Mouse (Mus musculus): ENCODE results near the gene Pcp4l1. TPM values are rescaled to one million over a fixed set of nuclear protein-coding genes. Genes with fewer than 3 reads are reported as not detected.

Gene Pcp4l1
- polyA plus RNA-seq, 1 experiment from 2014 or later: 6.2 TPM

GRCm38 (mm10) chr1:171179487-171180171, 16.4 kb downstream of the Pcp4l1 start:
- Histone ChIP-seq H3K4me3 (no peak overlapping the region), H3K36me3 (ENCODE audit: poor library complexity, severe bottlenecking) (no peaks in the 10 kb centered on the region), H3K9me3 (replicated peaks) (no peaks in the 10 kb centered on the region), H3K9ac (no peak overlapping the region), H3K4me1 (no peaks in the 10 kb centered on the region), H3K27ac (no peak overlapping the region), H3K4me2 (no peak overlapping the region), H3K27me3 (no peaks in the 10 kb centered on the region)
- ATAC-seq: no peak
- WGBS: 83% methylated on average over 5 of the region's 5 CpGs

GRCm38 (mm10) chr1:171172779-171173178, 23.3 kb downstream of the Pcp4l1 start:
- no peak overlapping the region for H3K9ac ChIP-seq
- no peaks in the 10 kb centered on the region for H3K36me3 ChIP-seq (ENCODE audit: poor library complexity, severe bottlenecking)
- H3K4me1 ChIP-seq: no peaks in the 10 kb centered on the region
- ATAC-seq: no peak
- H3K27ac ChIP-seq: no peak overlapping the region
- no peaks in the 10 kb centered on the region for H3K9me3 ChIP-seq (replicated peaks)
- WGBS: 96% methylated on average over 8 of the region's 8 CpGs
- H3K27me3 ChIP-seq: no peaks in the 10 kb centered on the region
- H3K4me2 ChIP-seq: no peak overlapping the region
- H3K4me3 ChIP-seq: no peak overlapping the region

GRCm38 (mm10) chr1:171171138-171171537, 24.9 kb downstream of the Pcp4l1 start:
- Histone ChIP-seq H3K4me2 (no peak overlapping the region), H3K4me1 (no peaks in the 10 kb centered on the region)
- 67% methylated on average over 3 of the region's 3 CpGs for WGBS

GRCm38 (mm10) chr1:171169913-171170312, 26.2 kb downstream of the Pcp4l1 start:
- no peaks in the 10 kb centered on the region for H3K9me3 ChIP-seq (replicated peaks)
- ATAC-seq: no peak
- H3K4me2 ChIP-seq: no peak overlapping the region
- H3K9ac ChIP-seq: no peak overlapping the region
- H3K4me3 ChIP-seq: no peak overlapping the region
- H3K4me1 ChIP-seq: no peaks in the 10 kb centered on the region
- H3K27me3 ChIP-seq: 0 out of 2 replicates have a peak, but pooled peaks cover 2% of the 10 kb centered on the region
- H3K36me3 ChIP-seq (ENCODE audit: poor library complexity, severe bottlenecking): no peaks in the 10 kb centered on the region
- WGBS: 67% methylated on average over 3 of the region's 3 CpGs
- no peak overlapping the region for H3K27ac ChIP-seq

More at GRCm38 (mm10) chr1:171171138-171171537, 24.9 kb downstream of the Pcp4l1 start:
- no peaks in the 10 kb centered on the region for H3K9me3 ChIP-seq (replicated peaks)
- H3K9ac ChIP-seq: no peak overlapping the region
- no peak overlapping the region for H3K27ac ChIP-seq
- ATAC-seq: no peak
- no peaks in the 10 kb centered on the region for H3K36me3 ChIP-seq (ENCODE audit: poor library complexity, severe bottlenecking)
- H3K27me3 ChIP-seq: no peaks in the 10 kb centered on the region
- H3K4me3 ChIP-seq: no peak overlapping the region

GRCm38 (mm10) chr1:171168906-171169305, 27.2 kb downstream of the Pcp4l1 start:
- WGBS: 89% methylated on average over 12 of the region's 12 CpGs
- Histone ChIP-seq H3K4me1 (no peaks in the 10 kb centered on the region), H3K4me3 (no peak overlapping the region)

GRCm38 (mm10) chr1:171165629-171166345, 30.3 kb downstream of the Pcp4l1 start:
- H3K9me3 ChIP-seq (replicated peaks): no peaks in the 10 kb centered on the region
- ATAC-seq: no peak
- no peaks in the 10 kb centered on the region for H3K4me1 ChIP-seq
- no peak overlapping the region for H3K4me2 ChIP-seq
- whole genome bisulfite sequencing: 89% methylated on average over 5 of the region's 5 CpGs
- H3K9ac ChIP-seq: no peak overlapping the region
- no peak overlapping the region for H3K27ac ChIP-seq
- H3K4me3 ChIP-seq: no peak overlapping the region
- no peaks in the 10 kb centered on the region for H3K36me3 ChIP-seq (ENCODE audit: poor library complexity, severe bottlenecking)
- H3K27me3 ChIP-seq: peaks cover 11% of the 10 kb centered on the region

More at GRCm38 (mm10) chr1:171168906-171169305, 27.2 kb downstream of the Pcp4l1 start:
- no peak overlapping the region for H3K27ac ChIP-seq
- H3K4me2 ChIP-seq: no peak overlapping the region
- ATAC-seq: no peak
- 0 out of 2 replicates have a peak, but pooled peaks cover 2% of the 10 kb centered on the region for H3K27me3 ChIP-seq
- no peaks in the 10 kb centered on the region for H3K9me3 ChIP-seq (replicated peaks)
- H3K9ac ChIP-seq: no peak overlapping the region
- H3K36me3 ChIP-seq (ENCODE audit: poor library complexity, severe bottlenecking): no peaks in the 10 kb centered on the region

- ATAC-seq: no peak
- whole genome bisulfite sequencing: 43% methylated on average over 3 of the region's 3 CpGs
- Histone ChIP-seq H3K9me3 (replicated peaks) (no peaks in the 10 kb centered on the region), H3K36me3 (ENCODE audit: poor library complexity, severe bottlenecking) (no peaks in the 10 kb centered on the region), H3K27me3 (peaks cover 27% of the 10 kb centered on the region), H3K9ac (no peak overlapping the region), H3K4me2 (no peak overlapping the region), H3K4me3 (no peak overlapping the region), H3K27ac (no peak overlapping the region), H3K4me1 (0 out of 2 replicates have a peak, but pooled peaks cover 6% of the 10 kb centered on the region)
Measured at GRCm38 (mm10) chr1:171164258-171164657, 31.8 kb downstream of the Pcp4l1 start.

GRCm38 (mm10) chr1:171162526-171162925, 33.5 kb downstream of the Pcp4l1 start:
- Histone ChIP-seq H3K9me3 (replicated peaks) (no peaks in the 10 kb centered on the region), H3K4me2 (no peak overlapping the region), H3K36me3 (ENCODE audit: poor library complexity, severe bottlenecking) (no peaks in the 10 kb centered on the region), H3K27ac (no peak overlapping the region), H3K4me3 (no peak overlapping the region), H3K4me1 (0 out of 2 replicates have a peak, but pooled peaks cover 6% of the 10 kb centered on the region), H3K27me3 (peaks cover 43% of the 10 kb centered on the region), H3K9ac (no peak overlapping the region)
- ATAC-seq: no peak
- WGBS: 83% methylated on average over 3 of the region's 3 CpGs

- Histone ChIP-seq H3K9me3 (replicated peaks) (no peaks in the 10 kb centered on the region), H3K9ac (no peak overlapping the region), H3K4me3 (peak overlapping the region; percentile 14), H3K27ac (no peak overlapping the region), H3K4me2 (peak overlapping the region; percentile 48), H3K4me1 (0 out of 2 replicates have a peak, but pooled peaks cover 6% of the 10 kb centered on the region), H3K27me3 (peaks cover 49% of the 10 kb centered on the region), H3K36me3 (ENCODE audit: poor library complexity, severe bottlenecking) (no peaks in the 10 kb centered on the region)
- 4% methylated on average over 15 of the region's 15 CpGs for WGBS
- no peak for ATAC-seq
Measured at GRCm38 (mm10) chr1:171159485-171159975, 36.5 kb downstream of the Pcp4l1 start.

GRCm38 (mm10) chr1:171157965-171158364, 38.1 kb downstream of the Pcp4l1 start:
- no peak overlapping the region for H3K27ac ChIP-seq
- H3K9ac ChIP-seq: no peak overlapping the region
- H3K36me3 ChIP-seq (ENCODE audit: poor library complexity, severe bottlenecking): no peaks in the 10 kb centered on the region
- ATAC-seq: no peak
- H3K4me1 ChIP-seq: 0 out of 2 replicates have a peak, but pooled peaks cover 6% of the 10 kb centered on the region
- H3K27me3 ChIP-seq: peaks cover 49% of the 10 kb centered on the region
- H3K4me3 ChIP-seq: no peak overlapping the region
- H3K4me2 ChIP-seq: no peak overlapping the region
- no peaks in the 10 kb centered on the region for H3K9me3 ChIP-seq (replicated peaks)

GRCm38 (mm10) chr1:171156644-171157043, 39.4 kb downstream of the Pcp4l1 start:
- Histone ChIP-seq H3K4me3 (no peak overlapping the region), H3K9me3 (replicated peaks) (no peaks in the 10 kb centered on the region), H3K4me2 (no peak overlapping the region), H3K27me3 (peaks cover 48% of the 10 kb centered on the region), H3K9ac (no peak overlapping the region), H3K4me1 (0 out of 2 replicates have a peak, but pooled peaks cover 6% of the 10 kb centered on the region), H3K27ac (no peak overlapping the region), H3K36me3 (ENCODE audit: poor library complexity, severe bottlenecking) (no peaks in the 10 kb centered on the region)
- ATAC-seq: no peak
- WGBS: 68% methylated on average over 3 of the region's 3 CpGs

GRCm38 (mm10) chr1:171151966-171152365, 44.1 kb downstream of the Pcp4l1 start:
- H3K4me3 ChIP-seq: no peak overlapping the region

More at GRCm38 (mm10) chr1:171151966-171152365, 44.1 kb downstream of the Pcp4l1 start:
- Histone ChIP-seq H3K27ac (no peak overlapping the region), H3K4me1 (peaks cover 19% of the 10 kb centered on the region), H3K9ac (no peak overlapping the region), H3K4me2 (no peak overlapping the region), H3K36me3 (ENCODE audit: poor library complexity, severe bottlenecking) (no peaks in the 10 kb centered on the region), H3K27me3 (peaks cover 8% of the 10 kb centered on the region), H3K9me3 (replicated peaks) (no peaks in the 10 kb centered on the region)
- ATAC-seq: no peak
- 84% methylated on average over 4 of the region's 4 CpGs for WGBS
